Mouse (Mus musculus): ENCODE results near the gene Ankrd40. TPM values are rescaled to one million over a fixed set of nuclear protein-coding genes. Genes with fewer than 3 reads are reported as not detected.

Gene Ankrd40
- total RNA-seq, 2 experiments from 2014 or later = 263 to 301 TPM

GRCm38 (mm10) chr11:94322636-94323035 is 5.2 kb upstream of the Ankrd40 start:
- intact Hi-C loops (cut with DNase I) = no loop called here
- no peak for DNase-seq

GRCm38 (mm10) chr11:94323271-94323925 is 4.4 kb upstream of the Ankrd40 start:
- intact Hi-C loops (cut with DNase I) = no loop called here

GRCm38 (mm10) chr11:94324618-94325017 is 3.2 kb upstream of the Ankrd40 start:
- intact Hi-C loops (cut with DNase I) = loop anchor here (5.0 kb wide), 1 partner anchor 87 kb away; no protein-coding TSS in a partner anchor
- no peak for DNase-seq

More at GRCm38 (mm10) chr11:94323271-94323925, 4.4 kb upstream of the Ankrd40 start:
- no peak for DNase-seq

GRCm38 (mm10) chr11:94326961-94327411 is 815 bp upstream of the Ankrd40 start:
- peak; percentile 23 to 51 for DNase-seq
- intact Hi-C loops (cut with DNase I) = loop anchor here (5.0 kb wide), 1 partner anchor 90 kb away; no protein-coding TSS in a partner anchor

GRCm38 (mm10) chr11:94328644-94329025 is 834 bp downstream of the Ankrd40 start:
- no peak for DNase-seq
- intact Hi-C loops (cut with DNase I) = loop anchor here (1.0 to 5.0 kb wide), 2 partner anchors 76 to 91 kb away; no protein-coding TSS in a partner anchor

GRCm38 (mm10) chr11:94329270-94329891 is 1.6 kb downstream of the Ankrd40 start:
- intact Hi-C loops (cut with DNase I) = loop anchor here (1.0 to 5.0 kb wide), 2 partner anchors 75 to 92 kb away; no protein-coding TSS in a partner anchor
- DNase-seq = peak in 1 of 2 experiments; percentile 40

- intact Hi-C loops (cut with DNase I) = loop anchor here (5.0 kb wide), 1 partner anchor 212 kb away; no protein-coding TSS in a partner anchor
- no peak for DNase-seq
Measured at GRCm38 (mm10) chr11:94330211-94330610, 2.4 kb downstream of the Ankrd40 start.

- DNase-seq = no peak
- intact Hi-C loops (cut with DNase I) = loop anchor here (5.0 kb wide), 1 partner anchor 210 kb away; no protein-coding TSS in a partner anchor
Measured at GRCm38 (mm10) chr11:94332726-94333125, 4.9 kb downstream of the Ankrd40 start.

- intact Hi-C loops (cut with DNase I) = loop anchor here (5.0 kb wide), 1 partner anchor 208 kb away; no protein-coding TSS in a partner anchor
- no peak for DNase-seq
Measured at GRCm38 (mm10) chr11:94334386-94334968, 6.7 kb downstream of the Ankrd40 start.

GRCm38 (mm10) chr11:94336551-94336950 is 8.8 kb downstream of the Ankrd40 start:
- intact Hi-C loops (cut with DNase I) = no loop called here
- DNase-seq = no peak

- intact Hi-C loops (cut with DNase I) = no loop called here
- DNase-seq = no peak
Measured at GRCm38 (mm10) chr11:94338347-94338746, 10.5 kb downstream of the Ankrd40 start.

GRCm38 (mm10) chr11:94339732-94340585 is 12.2 kb downstream of the Ankrd40 start:
- peak in 1 of 2 experiments; percentile 38 for DNase-seq
- intact Hi-C loops (cut with DNase I) = loop anchor here (1.0 to 2.0 kb wide), 2 partner anchors 65 to 146 kb away; partner anchors contain the start of gene Spata20

- intact Hi-C loops (cut with DNase I) = loop anchor here (1.0 to 2.0 kb wide), 2 partner anchors 64 to 145 kb away; partner anchors contain the start of gene Spata20
- no peak for DNase-seq
Measured at GRCm38 (mm10) chr11:94340948-94341933, 13.4 kb downstream of the Ankrd40 start.

- intact Hi-C loops (cut with DNase I) = no loop called here
- DNase-seq = no peak
Measured at GRCm38 (mm10) chr11:94342114-94342905, 14.5 kb downstream of the Ankrd40 start.

- intact Hi-C loops (cut with DNase I) = no loop called here
- no peak for DNase-seq
Measured at GRCm38 (mm10) chr11:94343955-94344358, 16.2 kb downstream of the Ankrd40 start.

GRCm38 (mm10) chr11:94344470-94344869 is 16.7 kb downstream of the Ankrd40 start:
- intact Hi-C loops (cut with DNase I) = no loop called here
- DNase-seq = no peak

GRCm38 (mm10) chr11:94345926-94346325 is 18.1 kb downstream of the Ankrd40 start:
- intact Hi-C loops (cut with DNase I) = no loop called here
- DNase-seq = no peak

- no peak for DNase-seq
- intact Hi-C loops (cut with DNase I) = no loop called here
Measured at GRCm38 (mm10) chr11:94346611-94347010, 18.8 kb downstream of the Ankrd40 start.
